8 mouse cellular contexts compared by ENCODE assay signal in the genomic region with DNA sequence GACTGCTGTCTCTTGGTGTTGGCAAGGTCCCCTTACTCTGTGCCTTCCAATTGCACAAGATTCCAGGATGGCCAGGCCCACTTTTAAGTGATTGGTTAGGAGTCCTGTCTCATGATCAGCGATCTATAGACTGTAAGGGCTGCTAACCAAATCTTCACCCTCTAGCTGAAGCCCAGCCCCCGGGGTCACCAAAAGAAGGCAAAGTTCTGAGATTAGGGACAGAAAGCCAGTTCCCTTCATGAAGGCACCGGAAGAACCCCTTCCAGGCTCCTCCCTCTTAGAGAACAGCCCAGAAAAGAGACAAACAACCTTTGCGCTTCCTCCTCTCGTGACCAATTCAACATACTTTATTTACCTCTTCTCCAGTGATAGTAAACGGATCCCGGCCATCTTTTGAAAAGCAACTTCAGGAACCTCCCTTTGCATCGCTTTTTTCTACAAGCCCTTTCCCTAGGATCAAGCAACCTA. TPM values are rescaled to one million over a fixed set of nuclear protein-coding genes. Genes with fewer than 3 reads are reported as not detected.
DNase-seq lines count a peak whose midpoint lies in the region; ATAC-seq lines count a peak whose summit lies in the region.

No protein-coding gene starts in this region.

- H3K9me3 ChIP-seq in forebrain, embryonic 10.5 days: no peaks in the 10 kb centered on the region
- H3K9me3 ChIP-seq in hindbrain, embryonic 15.5 days: no peaks in the 10 kb centered on the region
- H3K9me3 ChIP-seq in liver, embryonic 11.5 days (ENCODE audit: control insufficient read depth, low read length): no peaks in the 10 kb centered on the region

- H3K27me3 ChIP-seq in forebrain, embryonic 10.5 days (ENCODE audit: poor library complexity, severe bottlenecking): no peaks in the 10 kb centered on the region
- no peaks in the 10 kb centered on the region for H3K27me3 ChIP-seq in hindbrain, embryonic 15.5 days
- H3K27me3 ChIP-seq in liver, embryonic 11.5 days (replicated peaks; ENCODE audit: control insufficient read depth, insufficient read depth, low read length): no peaks in the 10 kb centered on the region

- peak overlapping the region; percentile 69 for H3K9ac ChIP-seq in hindbrain, embryonic 15.5 days
- H3K9ac ChIP-seq in liver, embryonic 11.5 days (ENCODE audit: low read depth, low read length): peak overlapping the region; percentile 95

- H3K4me3 ChIP-seq in forebrain, embryonic 10.5 days: peak overlapping the region; percentile 74
- H3K4me3 ChIP-seq in hindbrain, embryonic 15.5 days: peak overlapping the region; percentile 67
- peak overlapping the region; percentile 100 for H3K4me3 ChIP-seq in liver, embryonic 11.5 days (ENCODE audit: low read depth, low read length)

- H3K4me1 ChIP-seq in forebrain, embryonic 10.5 days: peaks cover 50% of the 10 kb centered on the region
- H3K4me1 ChIP-seq in hindbrain, embryonic 15.5 days (replicated peaks): peaks cover 50% of the 10 kb centered on the region
- peaks cover 30% of the 10 kb centered on the region for H3K4me1 ChIP-seq in liver, embryonic 11.5 days (replicated peaks; ENCODE audit: control insufficient read depth, insufficient read depth, low read length)

- H3K27ac ChIP-seq in forebrain, embryonic 10.5 days: peak overlapping the region; percentile 90
- H3K27ac ChIP-seq in hindbrain, embryonic 15.5 days (replicated peaks): peak overlapping the region; percentile 75; the same call in 1 of the 2 replicates
- H3K27ac ChIP-seq in liver, embryonic 11.5 days (ENCODE audit: low read depth, low read length): peak overlapping the region; percentile 80

- H3K36me3 ChIP-seq in forebrain, embryonic 10.5 days (replicated peaks): peaks cover 44% of the 10 kb centered on the region
- H3K36me3 ChIP-seq in hindbrain, embryonic 15.5 days: no peaks in the 10 kb centered on the region
- H3K36me3 ChIP-seq in liver, embryonic 11.5 days (ENCODE audit: control insufficient read depth, insufficient read depth, low read length): peaks cover 17% of the 10 kb centered on the region

- ATAC-seq in hindbrain, embryonic 15.5 days (ENCODE audit: low FRiP score, low read depth): no peak
- peak; percentile 37 for ATAC-seq in liver, embryonic 11.5 days (replicated peaks; ENCODE audit: low FRiP score)

- WGBS in forebrain, embryonic 10.5 days: 15% methylated on average over 8 of the region's 8 CpGs
- WGBS in hindbrain, embryonic 15.5 days: 7% methylated on average over 8 of the region's 8 CpGs
- WGBS in liver, embryonic 11.5 days: under 1% methylated on average over 8 of the region's 8 CpGs

- H3K4me2 ChIP-seq in hindbrain, embryonic 15.5 days: peak overlapping the region; percentile 92
- peak overlapping the region; percentile 90 for H3K4me2 ChIP-seq in liver, embryonic 11.5 days

- peak; percentile 84 for DNase-seq in CD4-positive helper T cell, adult 2 months (ENCODE audit: low read depth, low spot score)
- peak; percentile 80 for DNase-seq in NIH3T3 (ENCODE audit: low read depth)
- DNase-seq in forebrain, embryonic 10.5 days (ENCODE audit: extremely low spot score, low spot score): no peak
- peak; percentile 53 for DNase-seq in liver, embryonic 11.5 days (ENCODE audit: low spot score)
- DNase-seq in monocyte, adult 2 months (ENCODE audit: low read depth in 1 of 2, low spot score in 2 of 2): peak; percentile 13 to 29
- peak; percentile 58 for DNase-seq in thymus, postnatal 14 days
- DNase-seq in gastrocnemius, postnatal 10 days: no peak

RNA-seq across cellular contexts. Expression of a gene that starts 1.0 kb away (rescaled TPM):
- polyA plus RNA-seq in forebrain, embryonic 10.5 days (2016; fragmentation: Nextera tagmentation; extraction: Ambion mirVana): 98.9 and 104 TPM in 2 replicates
- polyA plus RNA-seq in hindbrain, embryonic 15.5 days (2015; fragmentation: Nextera tagmentation; extraction: Ambion mirVana): 55.7 and 56.2 TPM in 2 replicates
- 27.1 and 33.3 TPM in 2 replicates for polyA plus RNA-seq in liver, embryonic 11.5 days (2014; fragmentation: Nextera tagmentation; extraction: Ambion mirVana)
- total RNA-seq in gastrocnemius, postnatal 10 days (2021): 100 to 1,000 TPM; 103 to 109 TPM

RNA-seq across cellular contexts. Expression of a gene that starts 24.1 kb away (rescaled TPM):
- 9.7 and 9.9 TPM in 2 replicates for polyA plus RNA-seq in forebrain, embryonic 10.5 days (2016; fragmentation: Nextera tagmentation; extraction: Ambion mirVana)
- 15.6 and 17.8 TPM in 2 replicates for polyA plus RNA-seq in hindbrain, embryonic 15.5 days (2015; fragmentation: Nextera tagmentation; extraction: Ambion mirVana)
- polyA plus RNA-seq in liver, embryonic 11.5 days (2014; fragmentation: Nextera tagmentation; extraction: Ambion mirVana): 12.0 and 14.1 TPM in 2 replicates
- total RNA-seq in gastrocnemius, postnatal 10 days (2021): 10 to 100 TPM; 62.3 to 64.9 TPM

RNA-seq across cellular contexts. Expression of a gene that starts 33.7 kb away (rescaled TPM):
- 0.42 and 0.50 TPM in 2 replicates for polyA plus RNA-seq in forebrain, embryonic 10.5 days (2016; fragmentation: Nextera tagmentation; extraction: Ambion mirVana)
- 0.30 and 0.34 TPM in 2 replicates for polyA plus RNA-seq in hindbrain, embryonic 15.5 days (2015; fragmentation: Nextera tagmentation; extraction: Ambion mirVana)
- 0.84 and 0.86 TPM in 2 replicates for polyA plus RNA-seq in liver, embryonic 11.5 days (2014; fragmentation: Nextera tagmentation; extraction: Ambion mirVana)
- under 1 TPM; 0.11 to 0.19 TPM for total RNA-seq in gastrocnemius, postnatal 10 days (2021)

Comparison
In these comparisons a context has a peak if more than half of its experiments do, and no peak if none do; other contexts are left out.
1. DNase-seq: peak in CD4-positive helper T cell, adult 2 months (single experiment), NIH3T3 (single experiment), liver, embryonic 11.5 days (single experiment), monocyte, adult 2 months (2 of 2) and thymus, postnatal 14 days (single experiment); none in forebrain, embryonic 10.5 days (single experiment) and gastrocnemius, postnatal 10 days (single experiment).
2. Peak in every context shown above with its lines, with median percentiles within 50 percentile points of each other: H3K27ac ChIP-seq and H3K4me3 ChIP-seq.